Comparison of ENCODE assay signal across 22 mouse cellular contexts in the genomic region with DNA sequence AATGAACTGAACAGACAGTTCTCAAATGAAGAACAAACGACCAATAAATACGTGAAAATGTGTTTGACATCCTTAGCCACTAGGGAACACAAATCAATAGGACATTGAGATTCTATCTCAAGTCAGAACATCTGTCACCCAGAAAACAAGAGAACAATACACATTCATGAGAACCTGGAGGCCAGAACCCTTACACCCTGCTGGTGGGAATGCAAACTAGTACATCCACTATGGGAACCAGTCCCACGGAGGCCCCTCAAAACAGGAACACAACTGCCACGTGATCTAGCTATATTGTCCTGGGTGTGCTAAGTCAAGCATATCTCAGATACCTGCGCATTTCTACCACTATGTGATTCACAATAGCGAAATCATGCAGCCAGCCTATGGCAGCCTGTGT. TPM values are rescaled to one million over a fixed set of nuclear protein-coding genes. Genes with fewer than 3 reads are reported as not detected.
DNase-seq lines count a peak whose midpoint lies in the region; ATAC-seq lines count a peak whose summit lies in the region.
"Had no signal": no experiment of that assay in that cellular context is flagged by ENCODE, and none has a peak within 500 bp of the region (broad histone marks: within the 10 kb centered on the region; RNA-seq: fewer than 3 reads in every experiment).

No protein-coding gene starts in this region.

- 71% methylated on average over 6 of the region's 6 CpGs for WGBS in intestine, embryonic 14.5 days
- WGBS in intestine, embryonic 15.5 days = 76% methylated on average over 6 of the region's 6 CpGs

- no peaks in the 10 kb centered on the region for H3K4me1 ChIP-seq in intestine, embryonic 14.5 days (replicated peaks; ENCODE audit: control insufficient read depth, insufficient read depth, low read length)
- no peaks in the 10 kb centered on the region for H3K4me1 ChIP-seq in intestine, embryonic 15.5 days (replicated peaks)
- H3K4me1 ChIP-seq: embryonic facial prominence, embryonic 10.5 days; embryonic facial prominence, embryonic 13.5 days; forebrain, embryonic 12.5 days; forebrain, embryonic 15.5 days; hindbrain, embryonic 10.5 days; hindbrain, embryonic 13.5 days had no signal

- peak; percentile 45 for DNase-seq in intestine, embryonic 14.5 days (ENCODE audit: low spot score)
- no peak for DNase-seq in left cerebral cortex, postnatal 36 days (ENCODE audit: low spot score in 2 of 2)
- no peak for DNase-seq in left cerebral cortex, postnatal 14 days (ENCODE audit: low spot score in 2 of 2)
- DNase-seq: adrenal gland, postnatal 10 days; adrenal gland, postnatal 36 days; cerebellum, adult 18-20 months; cerebellum, adult 9-10 months; cerebellum, postnatal 14 days; gastrocnemius, postnatal 36 days; heart, postnatal 36 days had no signal

- H3K27ac ChIP-seq in intestine, embryonic 14.5 days (ENCODE audit: low read depth) = no peak overlapping the region
- no peak overlapping the region for H3K27ac ChIP-seq in intestine, embryonic 15.5 days
- H3K27ac ChIP-seq: embryonic facial prominence, embryonic 10.5 days; embryonic facial prominence, embryonic 13.5 days; forebrain, embryonic 12.5 days; forebrain, embryonic 15.5 days; hindbrain, embryonic 10.5 days; hindbrain, embryonic 13.5 days had no signal

- no peaks in the 10 kb centered on the region for H3K9me3 ChIP-seq in intestine, embryonic 14.5 days (ENCODE audit: control insufficient read depth, low read length)
- no peaks in the 10 kb centered on the region for H3K9me3 ChIP-seq in intestine, embryonic 15.5 days
- H3K9me3 ChIP-seq: embryonic facial prominence, embryonic 10.5 days; embryonic facial prominence, embryonic 13.5 days; forebrain, embryonic 12.5 days; forebrain, embryonic 15.5 days; hindbrain, embryonic 10.5 days; hindbrain, embryonic 13.5 days had no signal

- no peak for ATAC-seq in intestine, embryonic 14.5 days (replicated peaks; ENCODE audit: low FRiP score, low TSS enrichment, low read depth)
- no peak for ATAC-seq in intestine, embryonic 15.5 days
- peak; percentile 75 for ATAC-seq in CD4-positive, CD25-positive, alpha-beta regulatory T cell, adult 4 months
- ATAC-seq in activated CD4-positive, CD25-positive, alpha-beta regulatory T cell, adult 4 months = peak; percentile 88
- ATAC-seq: forebrain, embryonic 15.5 days; hindbrain, embryonic 16.5 days had no signal

- no peak overlapping the region for H3K4me3 ChIP-seq in intestine, embryonic 14.5 days (ENCODE audit: low read depth, low read length)
- H3K4me3 ChIP-seq in intestine, embryonic 15.5 days (replicated peaks) = no peak overlapping the region
- H3K4me3 ChIP-seq: embryonic facial prominence, embryonic 10.5 days; embryonic facial prominence, embryonic 13.5 days; erythroblast, embryonic 14.5 days; forebrain, embryonic 12.5 days; forebrain, embryonic 15.5 days; hindbrain, embryonic 10.5 days; hindbrain, embryonic 13.5 days had no signal

- no peak overlapping the region for H3K4me2 ChIP-seq in intestine, embryonic 14.5 days (ENCODE audit: low read length)
- no peak overlapping the region for H3K4me2 ChIP-seq in intestine, embryonic 15.5 days (replicated peaks)
- H3K4me2 ChIP-seq: embryonic facial prominence, embryonic 13.5 days; forebrain, embryonic 12.5 days; forebrain, embryonic 15.5 days; heart, embryonic 11.5 days; hindbrain, embryonic 13.5 days had no signal

- no peaks in the 10 kb centered on the region for H3K27me3 ChIP-seq in intestine, embryonic 14.5 days (replicated peaks; ENCODE audit: control insufficient read depth, insufficient read depth, low read length)
- no peaks in the 10 kb centered on the region for H3K27me3 ChIP-seq in intestine, embryonic 15.5 days (replicated peaks)
- H3K27me3 ChIP-seq: embryonic facial prominence, embryonic 13.5 days; forebrain, embryonic 12.5 days; forebrain, embryonic 15.5 days; hindbrain, embryonic 13.5 days had no signal

- no peak overlapping the region for H3K9ac ChIP-seq in intestine, embryonic 14.5 days (ENCODE audit: low read length)
- no peak overlapping the region for H3K9ac ChIP-seq in intestine, embryonic 15.5 days
- H3K9ac ChIP-seq: embryonic facial prominence, embryonic 13.5 days; forebrain, embryonic 12.5 days; forebrain, embryonic 15.5 days; hindbrain, embryonic 13.5 days had no signal

- H3K36me3 ChIP-seq in intestine, embryonic 14.5 days (ENCODE audit: control insufficient read depth, insufficient read depth, low read length) = no peaks in the 10 kb centered on the region
- H3K36me3 ChIP-seq in intestine, embryonic 15.5 days = no peaks in the 10 kb centered on the region
- H3K36me3 ChIP-seq: embryonic facial prominence, embryonic 10.5 days; embryonic facial prominence, embryonic 13.5 days; forebrain, embryonic 12.5 days; forebrain, embryonic 15.5 days; hindbrain, embryonic 10.5 days; hindbrain, embryonic 13.5 days had no signal

- intact Hi-C loops in left cerebral cortex, postnatal 36 days (cut with DNase I) = no loop called here
- intact Hi-C loops in left cerebral cortex, postnatal 14 days (cut with DNase I) = no loop called here

RNA-seq across cellular contexts. Expression of gene Nphp3, which starts 43.6 kb away (rescaled TPM):
- 4.2 and 5.1 TPM in 2 replicates for polyA plus RNA-seq in intestine, embryonic 14.5 days (2014; fragmentation: Nextera tagmentation; extraction: Ambion mirVana)
- polyA plus RNA-seq in intestine, embryonic 15.5 days (2015; fragmentation: Nextera tagmentation; extraction: Ambion mirVana) = 3.4 and 3.5 TPM in 2 replicates
- polyA plus RNA-seq in CD4-positive, CD25-positive, alpha-beta regulatory T cell, adult 4 months (2017; shearing (Covaris generic)) = under 1 TPM; 0.39 to 0.85 TPM
- polyA plus RNA-seq in activated CD4-positive, CD25-positive, alpha-beta regulatory T cell, adult 4 months (2017; shearing (Covaris generic)) = under 1 TPM; 0.23 to 0.82 TPM
- total RNA-seq in left cerebral cortex, postnatal 36 days (2021) = 1 to 10 TPM; 5.4 to 7.6 TPM
- 1 to 10 TPM; 5.5 to 8.4 TPM for total RNA-seq in left cerebral cortex, postnatal 14 days (2021)
- polyA plus RNA-seq: erythroblast, embryonic 14.5 days had no signal

Comparison
In these comparisons a context has a peak if more than half of its experiments do, and no peak if none do; other contexts are left out.
1. ATAC-seq: peak in CD4-positive, CD25-positive, alpha-beta regulatory T cell, adult 4 months (single experiment) and activated CD4-positive, CD25-positive, alpha-beta regulatory T cell, adult 4 months (single experiment); none in intestine, embryonic 14.5 days (single experiment) and intestine, embryonic 15.5 days (single experiment).